Mouse (Mus musculus): ENCODE results near the gene Olfr352.

The Olfr352 gene

GRCm38 (mm10) chr2:36868160-36868559, at the start of gene Olfr352:
Olfr352 (plus strand) TSS chr2:36868460.
- in situ Hi-C loops (cut with MboI): no loop called here

GRCm38 (mm10) chr2:36846010-36846409, 22.2 kb upstream of the Olfr352 start, which contains the start of gene Olfr350:
Olfr350 (plus strand) TSS chr2:36846310.
- in situ Hi-C loops (cut with MboI): no loop called here

- in situ Hi-C loops (cut with MboI): no loop called here
Observed at GRCm38 (mm10) chr2:36862560-36862959, 5.7 kb upstream of the Olfr352 start, which contains the start of gene Olfr351. Olfr351 (minus strand) TSS chr2:36862660.

GRCm38 (mm10) chr2:36892836-36893235, 24.6 kb downstream of the Olfr352 start, which contains the start of gene Olfr353:
Olfr353 (minus strand) TSS chr2:36892936.
- in situ Hi-C loops (cut with MboI): no loop called here

- in situ Hi-C loops (cut with MboI): no loop called here
Observed at GRCm38 (mm10) chr2:36897114-36897513, 28.9 kb downstream of the Olfr352 start.

DNA sequence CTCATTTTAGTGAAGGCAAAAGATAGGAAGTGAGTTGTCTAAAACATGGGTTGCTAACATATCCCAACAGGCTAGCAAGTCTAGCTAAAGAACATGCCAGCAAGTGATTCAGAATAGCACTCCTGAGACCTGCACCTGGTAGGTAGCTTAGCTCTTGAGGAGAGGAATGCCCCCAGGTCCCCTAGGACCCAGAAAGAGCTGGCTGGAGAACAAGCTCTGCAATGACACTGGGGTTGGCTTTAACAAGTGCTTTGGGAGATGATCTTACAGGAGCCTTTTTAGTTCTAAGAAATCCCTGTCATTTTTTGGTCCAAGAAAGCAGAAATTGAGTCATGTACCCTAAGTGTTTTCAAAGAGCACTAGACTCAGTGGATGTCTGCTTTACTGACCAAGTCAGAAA, 37.1 kb downstream of the Olfr352 start, which contains the start of gene Olfr354:
Gene Olfr354, plus strand, starts transcription at position 301 of the 400 bp plus-strand sequence.
- in situ Hi-C loops (cut with MboI): no loop called here
